ENCODE assay signal across 16 mouse cellular contexts in genomic region chr7:73721046-73721445, GRCm38 (mm10). TPM values are rescaled to one million over a fixed set of nuclear protein-coding genes. Genes with fewer than 3 reads are reported as not detected.
DNase-seq lines count a peak whose midpoint lies in the region; ATAC-seq lines count a peak whose summit lies in the region.
"Had no signal": no experiment of that assay in that cellular context is flagged by ENCODE, and none has a peak within 500 bp of the region (broad histone marks: within the 10 kb centered on the region; RNA-seq: fewer than 3 reads in every experiment).

No protein-coding gene starts in this region.

- H3K4me2 ChIP-seq in forebrain, embryonic 14.5 days (ENCODE audit: low read length) = no peak overlapping the region
- H3K4me2 ChIP-seq in forebrain, embryonic 11.5 days (ENCODE audit: low read depth, low read length, severe bottlenecking) = no peak overlapping the region
- H3K4me2 ChIP-seq in kidney, embryonic 14.5 days (replicated peaks; ENCODE audit: low read depth, low read length) = no peak overlapping the region
- H3K4me2 ChIP-seq: hindbrain, embryonic 15.5 days; midbrain, embryonic 15.5 days had no signal

- no peak overlapping the region for H3K9ac ChIP-seq in forebrain, embryonic 14.5 days (ENCODE audit: low read length)
- H3K9ac ChIP-seq in forebrain, embryonic 11.5 days (ENCODE audit: low read length) = no peak overlapping the region
- no peak overlapping the region for H3K9ac ChIP-seq in kidney, embryonic 14.5 days (ENCODE audit: low read depth, low read length)
- H3K9ac ChIP-seq: hindbrain, embryonic 15.5 days; liver, embryonic 14.5 days; midbrain, embryonic 15.5 days had no signal

- WGBS in forebrain, embryonic 14.5 days = 25% methylated on average over 3 of the region's 3 CpGs
- WGBS in forebrain, embryonic 11.5 days = 73% methylated on average over 3 of the region's 3 CpGs
- 68% methylated on average over 3 of the region's 3 CpGs for WGBS in kidney, embryonic 14.5 days

- no peak overlapping the region for H3K27ac ChIP-seq in forebrain, embryonic 14.5 days (ENCODE audit: low read depth, low read length)
- no peak overlapping the region for H3K27ac ChIP-seq in forebrain, embryonic 11.5 days (ENCODE audit: low read depth, low read length)
- no peak overlapping the region for H3K27ac ChIP-seq in kidney, embryonic 14.5 days (ENCODE audit: low read depth, low read length)
- H3K27ac ChIP-seq: hindbrain, embryonic 15.5 days; kidney, postnatal 0 days; limb, embryonic 10.5 days; liver, embryonic 14.5 days; macrophage; midbrain, embryonic 15.5 days had no signal

- H3K36me3 ChIP-seq in forebrain, embryonic 14.5 days (ENCODE audit: control insufficient read depth, insufficient read depth, low read length) = no peaks in the 10 kb centered on the region
- H3K36me3 ChIP-seq in forebrain, embryonic 11.5 days (ENCODE audit: control insufficient read depth, insufficient read depth, low read length) = no peaks in the 10 kb centered on the region
- no peaks in the 10 kb centered on the region for H3K36me3 ChIP-seq in kidney, embryonic 14.5 days (ENCODE audit: control insufficient read depth, insufficient read depth, low read length)
- H3K36me3 ChIP-seq: hindbrain, embryonic 15.5 days; limb, embryonic 10.5 days; midbrain, embryonic 15.5 days had no signal

- ATAC-seq in forebrain, embryonic 14.5 days = peak; percentile 18; the same call in 1 of the 2 replicates
- no peak for ATAC-seq in forebrain, embryonic 11.5 days (replicated peaks; ENCODE audit: low FRiP score)
- ATAC-seq in kidney, embryonic 14.5 days (ENCODE audit: low FRiP score, low TSS enrichment) = no peak
- ATAC-seq: midbrain, embryonic 15.5 days had no signal

- no peaks in the 10 kb centered on the region for H3K9me3 ChIP-seq in forebrain, embryonic 14.5 days (replicated peaks; ENCODE audit: control insufficient read depth, low read length)
- no peaks in the 10 kb centered on the region for H3K9me3 ChIP-seq in forebrain, embryonic 11.5 days (ENCODE audit: control insufficient read depth, low read length)
- H3K9me3 ChIP-seq in kidney, embryonic 14.5 days (ENCODE audit: control insufficient read depth, low read length) = no peaks in the 10 kb centered on the region; the same call in 1 of the 2 replicates
- H3K9me3 ChIP-seq: hindbrain, embryonic 15.5 days; limb, embryonic 10.5 days; midbrain, embryonic 15.5 days had no signal

- peak; percentile 46 for DNase-seq in forebrain, embryonic 14.5 days (ENCODE audit: low spot score)
- DNase-seq in forebrain, embryonic 11.5 days (ENCODE audit: low spot score) = no peak
- DNase-seq in kidney, adult 18-20 months = peak; percentile 18
- DNase-seq in lung, postnatal 4 days = peak; percentile 27 to 28
- DNase-seq in lung, postnatal 25 days (ENCODE audit: low spot score) = no peak
- DNase-seq in kidney, postnatal 36 days = peak; percentile 17 to 59
- DNase-seq: gastrocnemius, postnatal 10 days; thymus, adult 2 months had no signal

- peaks cover 5% of the 10 kb centered on the region; the same call in 1 of the 2 replicates for H3K4me1 ChIP-seq in forebrain, embryonic 14.5 days (ENCODE audit: control insufficient read depth, insufficient read depth, low read length)
- no peaks in the 10 kb centered on the region for H3K4me1 ChIP-seq in forebrain, embryonic 11.5 days (replicated peaks; ENCODE audit: control insufficient read depth, insufficient read depth, low read length)
- no peaks in the 10 kb centered on the region for H3K4me1 ChIP-seq in kidney, embryonic 14.5 days (ENCODE audit: control insufficient read depth, insufficient read depth, low read length)

- H3K27me3 ChIP-seq in forebrain, embryonic 14.5 days (replicated peaks; ENCODE audit: control insufficient read depth, insufficient read depth, low read length) = no peaks in the 10 kb centered on the region
- H3K27me3 ChIP-seq in forebrain, embryonic 11.5 days (ENCODE audit: control insufficient read depth, insufficient read depth, low read length) = no peaks in the 10 kb centered on the region
- H3K27me3 ChIP-seq in kidney, embryonic 14.5 days (ENCODE audit: control insufficient read depth, insufficient read depth, low read length) = no peaks in the 10 kb centered on the region
- H3K27me3 ChIP-seq: hindbrain, embryonic 15.5 days; midbrain, embryonic 15.5 days had no signal

- no peak overlapping the region for H3K4me3 ChIP-seq in forebrain, embryonic 14.5 days (ENCODE audit: low read depth, low read length)
- H3K4me3 ChIP-seq in forebrain, embryonic 11.5 days (ENCODE audit: low read depth, low read length) = no peak overlapping the region
- H3K4me3 ChIP-seq in kidney, embryonic 14.5 days (ENCODE audit: low read length) = no peak overlapping the region
- H3K4me3 ChIP-seq: hindbrain, embryonic 15.5 days; limb, embryonic 10.5 days; midbrain, embryonic 15.5 days had no signal

RNA-seq across cellular contexts. Expression of gene Fam174b, which starts 19.1 kb away (rescaled TPM):
- polyA plus RNA-seq in forebrain, embryonic 14.5 days (2014; fragmentation: Nextera tagmentation; extraction: Ambion mirVana) = 13.2 and 22.6 TPM in 2 replicates
- 19.7 and 20.3 TPM in 2 replicates for polyA plus RNA-seq in forebrain, embryonic 11.5 days (2014; fragmentation: Nextera tagmentation; extraction: Ambion mirVana)
- 17.9 and 33.9 TPM in 2 replicates for polyA plus RNA-seq in kidney, embryonic 14.5 days (2014; fragmentation: Nextera tagmentation; extraction: Ambion mirVana)
- polyA plus RNA-seq: C2C12 had no signal

Comparison
In these comparisons a context has a peak if more than half of its experiments do, and no peak if none do; other contexts are left out.
1. DNase-seq: peak in forebrain, embryonic 14.5 days (single experiment), kidney, adult 18-20 months (single experiment), lung, postnatal 4 days (2 of 2) and kidney, postnatal 36 days (2 of 2); none in forebrain, embryonic 11.5 days (single experiment) and lung, postnatal 25 days (single experiment).